Mouse (Mus musculus) forebrain, postnatal 0 days (tissue): ENCODE measurements at regions not wholly inside any gene's neighbourhood (a gene's known extent, or its start where the extent isn't known, plus 50 kb on each side); places are given as distances from the start of the nearest gene placed in this dataset.

Experiments
- ATAC-seq: fragments of 200-750 bp; cut with Nextera tagmentation; 2 replicates; pipeline ENCODE4 v1.8.0; 2017; ENCODE audit warnings: mild to moderate bottlenecking, moderate library complexity
- DNase-seq: peaks from one replicate; pipeline ENCODE4 v3.0.0-alpha.2; 2015
- H3K27ac ChIP-seq: fragments of 300-500 bp; sonication (generic); 2 replicates; pipeline ENCODE4 v1.5.1; 2014; ENCODE audit warnings: low read depth, mild to moderate bottlenecking, antibody characterized with exemption, low read length, moderate library complexity, mixed read lengths
- H3K27me3 ChIP-seq: fragments of 300-500 bp; sonication (generic); 2 replicates; pipeline ENCODE4 v1.6.1; 2014; ENCODE audit warnings: mild to moderate bottlenecking, low read length, mixed read lengths; ENCODE audit not compliant: insufficient read depth
- H3K36me3 ChIP-seq: fragments of 300-500 bp; sonication (generic); 2 replicates; pipeline ENCODE4 v1.6.1; 2014; ENCODE audit warnings: mild to moderate bottlenecking, moderate library complexity; ENCODE audit not compliant: insufficient read depth
- H3K4me1 ChIP-seq: fragments of 300-500 bp; sonication (generic); 2 replicates; pipeline ENCODE4 v1.6.1; 2014; ENCODE audit warnings: antibody characterized with exemption; ENCODE audit not compliant: insufficient read depth
- H3K4me2 ChIP-seq: fragments of 300-500 bp; sonication (generic); 2 replicates; pipeline ENCODE4 v1.6.1; 2014; ENCODE audit warnings: low read depth, mild to moderate bottlenecking, moderate library complexity
- H3K4me3 ChIP-seq: fragments of 300-500 bp; sonication (generic); 2 replicates; pipeline ENCODE4 v1.5.1; 2014; ENCODE audit warnings: low read depth, low read length, mixed read lengths
- H3K9ac ChIP-seq: fragments of 300-500 bp; sonication (generic); 2 replicates; pipeline ENCODE4 v1.6.1; 2014; ENCODE audit warnings: mild to moderate bottlenecking
- H3K9me3 ChIP-seq: fragments of 300-500 bp; sonication (generic); 2 replicates; pipeline ENCODE4 v1.6.1; 2016; ENCODE audit warnings: low read length
- CTCF ChIP-seq: sonication (generic); IDR thresholded peaks from 2 replicates; pipeline ENCODE4 v1.5.1; 2016; ENCODE audit warnings: antibody characterized with exemption, control low read depth, low read depth
- WGBS: fragments of 180-500 bp; shearing (Covaris S2); extraction: QIAGEN DNeasy Blood & Tissue Kit; methylation state at CpG from one replicate; pipeline ENCODE4 v1.1.7; 2014; 5-methylcytosine and 5-hydroxymethylcytosine counted together

DNA sequence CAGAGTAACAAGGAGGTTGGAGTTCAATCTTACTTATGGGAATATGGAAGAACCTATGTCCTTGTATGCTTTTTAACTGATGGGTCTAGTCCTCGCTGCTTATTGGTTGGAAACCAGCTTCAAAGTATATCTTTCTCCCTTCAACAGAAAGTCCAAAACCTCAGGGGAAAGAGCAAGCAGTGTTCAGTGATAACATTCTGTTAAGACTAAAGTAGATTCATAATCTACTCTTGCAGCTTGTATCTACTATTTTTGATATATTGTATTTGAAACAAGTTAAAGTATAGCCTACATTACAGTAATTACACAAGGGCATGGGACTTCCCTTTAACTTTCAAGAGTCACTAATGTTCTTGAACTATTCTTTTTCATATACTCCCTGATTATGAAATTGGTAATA lies 522.0 kb upstream of the Pabpc4l start:
- WGBS: 88% methylated on average over 1 of the region's 1 CpGs
- Histone ChIP-seq H3K4me2 (no peak overlapping the region), H3K27me3 (no peaks in the 10 kb centered on the region), H3K36me3 (no peaks in the 10 kb centered on the region), H3K9me3 (no peaks in the 10 kb centered on the region), H3K27ac (no peak overlapping the region), H3K4me1 (no peaks in the 10 kb centered on the region), H3K4me3 (no peak overlapping the region), H3K9ac (no peak overlapping the region)
- TF ChIP-seq CTCF: no peak
- no peak for ATAC-seq
- DNase-seq: no peak

DNA sequence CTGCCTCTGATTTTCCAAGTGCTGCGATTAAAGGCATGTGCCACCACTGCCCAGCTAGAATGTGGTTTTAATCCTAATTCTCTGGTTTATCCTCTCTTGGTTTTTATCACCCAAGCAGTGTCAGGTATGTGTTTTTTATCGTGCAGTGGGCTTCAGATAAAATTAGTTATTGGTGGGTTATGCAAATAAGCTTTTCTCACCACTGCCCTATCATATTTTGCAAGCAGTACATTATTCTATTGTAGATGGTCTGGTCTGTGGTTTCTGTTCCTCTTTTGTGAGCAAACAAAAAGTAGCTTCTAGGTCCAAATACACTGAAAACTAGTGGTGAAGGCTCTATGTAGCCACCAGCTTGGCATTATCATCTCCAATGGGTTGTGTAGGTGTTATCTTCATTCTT lies 503.4 kb upstream of the Pabpc4l start:
- WGBS: 83% methylated on average over 2 of the region's 2 CpGs
- ATAC-seq: no peak

DNA sequence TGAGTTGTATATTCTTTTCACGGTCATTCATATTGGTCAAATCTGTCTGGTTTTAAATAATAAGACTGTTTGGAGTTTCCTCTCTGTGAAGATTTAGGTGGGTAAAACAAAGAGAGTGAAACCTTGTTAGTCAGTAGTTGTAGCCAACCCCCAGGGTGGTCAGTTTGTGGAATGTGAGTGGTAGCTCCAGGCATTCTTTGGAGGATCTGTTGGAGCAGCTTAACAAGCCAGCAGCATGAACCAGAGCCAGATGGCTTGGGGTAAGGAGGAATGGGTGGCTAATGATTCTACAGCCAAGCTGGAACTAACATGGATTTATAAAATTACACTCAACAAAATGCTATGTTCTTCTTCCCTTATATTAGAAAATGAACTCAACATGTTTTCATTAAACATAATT lies 489.7 kb upstream of the Pabpc4l start:
- no peaks in the 10 kb centered on the region for H3K27me3 ChIP-seq
- H3K4me1 ChIP-seq: no peaks in the 10 kb centered on the region
- DNase-seq (no peak), ATAC-seq (no peak)
- H3K4me2 ChIP-seq: no peak overlapping the region
- H3K4me3 ChIP-seq: no peak overlapping the region
- no peaks in the 10 kb centered on the region for H3K36me3 ChIP-seq
- WGBS: 83% methylated on average over 1 of the region's 1 CpGs
- no peak overlapping the region for H3K27ac ChIP-seq
- no peaks in the 10 kb centered on the region for H3K9me3 ChIP-seq
- H3K9ac ChIP-seq: no peak overlapping the region
- no peak for TF ChIP-seq CTCF

More for the DNA sequence above, 503.4 kb upstream of the Pabpc4l start:
- no peaks in the 10 kb centered on the region for H3K36me3 ChIP-seq
- H3K4me2 ChIP-seq: no peak overlapping the region
- no peak overlapping the region for H3K4me3 ChIP-seq
- no peak for TF ChIP-seq CTCF
- no peaks in the 10 kb centered on the region for H3K4me1 ChIP-seq
- no peaks in the 10 kb centered on the region for H3K27me3 ChIP-seq
- no peaks in the 10 kb centered on the region for H3K9me3 ChIP-seq
- no peak for DNase-seq
- H3K9ac ChIP-seq: no peak overlapping the region
- no peak overlapping the region for H3K27ac ChIP-seq

DNA sequence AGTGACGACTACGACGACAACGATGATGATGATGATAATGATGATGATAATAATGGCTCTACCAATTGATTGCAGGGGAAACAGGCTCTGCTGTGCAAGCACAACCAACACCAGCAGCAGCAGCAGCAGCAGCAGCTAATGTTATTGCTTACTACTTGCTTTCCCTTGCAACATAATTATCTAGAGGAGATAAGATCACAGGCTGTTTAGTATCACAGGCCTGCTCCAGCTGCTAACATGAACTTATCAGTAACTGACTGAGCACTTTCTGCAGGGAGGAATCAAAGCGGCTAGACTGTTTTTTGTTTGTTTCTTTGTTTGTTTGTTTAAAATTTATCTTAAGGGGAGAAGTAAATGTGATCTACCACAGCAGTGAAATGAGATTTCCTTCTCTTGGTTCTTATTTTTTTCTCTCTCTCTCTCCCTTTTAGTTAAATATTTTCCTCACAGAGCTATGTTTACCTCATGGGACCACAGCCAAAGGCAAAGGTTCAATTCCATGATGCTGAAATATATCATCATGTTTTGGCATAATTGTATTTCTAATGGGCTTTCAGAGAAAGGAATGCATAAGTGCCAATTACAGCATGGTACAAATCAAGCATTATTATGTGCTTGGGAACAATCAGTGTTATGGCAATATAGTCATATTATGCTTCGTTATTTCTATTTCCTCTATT lies 443.2 kb upstream of the Pabpc4l start:
- WGBS: 80% methylated on average over 6 of the region's 6 CpGs
- TF ChIP-seq CTCF: no peak
- Histone ChIP-seq H3K27ac (no peak overlapping the region), H3K27me3 (no peaks in the 10 kb centered on the region), H3K4me1 (no peaks in the 10 kb centered on the region), H3K4me3 (no peak overlapping the region), H3K36me3 (no peaks in the 10 kb centered on the region), H3K4me2 (no peak overlapping the region), H3K9ac (no peak overlapping the region), H3K9me3 (no peaks in the 10 kb centered on the region)
- DNase-seq (no peak), ATAC-seq (no peak)

DNA sequence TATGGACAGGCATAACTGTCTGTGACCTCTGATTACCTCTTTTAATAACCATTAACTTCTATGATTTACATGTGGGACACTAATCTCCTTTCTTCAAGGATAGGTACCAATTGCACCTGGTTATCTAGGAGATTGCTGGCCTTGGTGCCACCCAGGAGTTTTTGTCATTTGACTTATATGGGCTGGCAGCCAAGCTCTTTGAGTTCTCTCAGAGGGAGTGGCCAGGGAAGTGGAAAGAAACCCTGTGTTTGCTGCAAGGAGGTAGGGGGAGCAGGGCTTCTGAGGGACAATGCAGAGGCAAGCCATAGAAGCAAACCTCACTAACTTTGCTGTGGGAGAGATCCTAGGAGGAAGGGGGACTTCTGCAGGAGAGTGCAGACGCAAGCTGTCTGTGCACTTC lies 427.8 kb upstream of the Pabpc4l start:
- DNase-seq: no peak

DNA sequence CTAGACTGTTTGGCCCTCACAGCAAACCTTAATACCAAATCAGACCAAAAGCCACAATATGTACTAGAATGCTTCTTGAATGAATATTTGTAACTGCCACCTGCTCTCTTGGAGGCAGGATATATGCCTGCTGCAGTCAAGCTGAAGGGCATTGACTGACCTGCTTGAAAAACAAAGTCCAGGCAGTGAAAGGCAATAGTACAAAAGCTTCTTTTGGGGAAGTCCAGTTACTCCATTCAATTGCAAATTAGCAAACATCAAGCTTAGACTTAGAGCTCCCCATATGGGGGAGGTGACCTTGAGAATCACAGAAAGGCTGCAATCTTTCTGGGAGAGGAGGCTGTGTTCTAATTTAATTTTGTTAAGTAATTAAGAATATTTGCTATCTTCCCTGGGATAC lies 422.9 kb upstream of the Pabpc4l start:
- Histone ChIP-seq H3K4me3 (no peak overlapping the region), H3K4me2 (no peak overlapping the region), H3K9me3 (no peaks in the 10 kb centered on the region), H3K4me1 (no peaks in the 10 kb centered on the region), H3K27ac (no peak overlapping the region), H3K36me3 (no peaks in the 10 kb centered on the region), H3K27me3 (no peaks in the 10 kb centered on the region), H3K9ac (no peak overlapping the region)
- no peak for TF ChIP-seq CTCF
- ATAC-seq: no peak
- no peak for DNase-seq

More for the DNA sequence above, 427.8 kb upstream of the Pabpc4l start:
- H3K4me3 ChIP-seq: no peak overlapping the region
- ATAC-seq: no peak
- 95% methylated on average over 1 of the region's 1 CpGs for WGBS
- no peaks in the 10 kb centered on the region for H3K9me3 ChIP-seq
- TF ChIP-seq CTCF: no peak
- no peaks in the 10 kb centered on the region for H3K4me1 ChIP-seq
- no peak overlapping the region for H3K27ac ChIP-seq
- H3K4me2 ChIP-seq: no peak overlapping the region
- H3K27me3 ChIP-seq: no peaks in the 10 kb centered on the region
- no peak overlapping the region for H3K9ac ChIP-seq
- H3K36me3 ChIP-seq: no peaks in the 10 kb centered on the region

DNA sequence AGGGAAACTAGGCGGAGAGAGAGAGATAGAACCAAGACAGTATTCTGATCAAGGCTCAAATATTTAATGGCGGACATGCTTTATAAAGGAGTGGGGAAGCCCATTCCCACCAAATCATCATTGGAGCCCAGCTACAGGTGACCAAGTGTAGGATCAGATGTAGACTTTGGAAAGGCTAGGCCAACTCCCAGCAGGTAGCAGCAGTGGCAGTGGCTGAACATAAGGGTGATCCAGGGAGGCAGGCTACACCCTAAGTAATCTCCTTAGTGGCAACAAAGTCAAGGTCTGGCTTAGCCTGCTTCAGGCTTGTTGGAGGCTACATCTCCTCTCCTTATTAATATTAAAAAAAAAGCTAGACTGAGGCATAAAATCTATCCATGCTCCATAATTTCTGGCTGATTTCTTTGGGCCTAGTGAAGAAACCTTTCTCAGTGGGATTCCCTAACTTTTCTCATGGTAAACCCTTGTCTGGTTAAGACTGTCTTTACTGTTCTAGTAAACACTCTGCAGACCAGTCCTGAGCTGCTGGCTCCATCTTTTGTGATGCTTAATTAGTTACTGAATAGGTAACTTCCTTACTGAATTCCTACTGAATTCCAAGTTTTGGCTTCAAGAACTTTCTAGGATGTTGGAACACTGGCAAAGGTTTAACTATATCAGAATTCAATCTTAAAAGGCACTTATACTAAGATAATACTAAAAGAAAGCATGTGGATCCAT lies 421.7 kb upstream of the Pabpc4l start:
- no peaks in the 10 kb centered on the region for H3K27me3 ChIP-seq
- 100% methylated on average over 2 of the region's 2 CpGs for WGBS
- no peak for ATAC-seq
- no peak overlapping the region for H3K4me2 ChIP-seq
- H3K4me3 ChIP-seq: no peak overlapping the region
- H3K27ac ChIP-seq: no peak overlapping the region
- H3K9me3 ChIP-seq: no peaks in the 10 kb centered on the region
- H3K4me1 ChIP-seq: no peaks in the 10 kb centered on the region
- no peak for TF ChIP-seq CTCF
- DNase-seq: no peak
- no peak overlapping the region for H3K9ac ChIP-seq
- no peaks in the 10 kb centered on the region for H3K36me3 ChIP-seq
